Mouse (Mus musculus): ENCODE results near the gene Fam83e.

DNA sequence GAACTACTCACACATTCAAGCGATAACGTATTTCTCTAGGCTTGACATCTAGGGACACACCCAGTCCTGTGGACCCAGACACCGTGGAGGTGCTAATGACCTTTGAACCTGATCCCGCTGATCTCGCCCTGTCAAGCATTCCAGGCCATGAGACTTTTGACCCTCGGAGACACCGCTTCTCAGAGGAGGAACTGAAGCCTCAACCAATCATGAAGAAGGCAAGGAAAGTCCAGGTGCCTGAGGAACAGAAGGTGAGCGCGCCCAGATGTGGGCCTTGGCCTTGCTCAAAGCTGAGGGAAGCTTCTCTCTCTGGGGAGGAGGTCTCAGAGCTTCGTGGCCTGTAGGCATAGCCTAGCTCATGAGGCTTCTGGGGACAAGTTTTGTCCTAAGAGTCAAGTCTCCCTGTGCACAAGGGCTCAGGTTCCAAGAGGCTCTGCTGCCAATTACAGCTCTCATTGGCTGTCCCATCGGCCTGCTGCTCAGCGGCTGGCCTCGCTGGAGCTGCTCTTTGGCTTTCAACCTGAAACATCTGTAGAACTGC lies 12.7 kb upstream of the Fam83e start:
- TF ChIP-seq POLR2A (IDR thresholded peaks at IDR 0.05; ENCODE audit: insufficient read depth, low read length) (no peak), EP300 (IDR thresholded peaks at IDR 0.05; ENCODE audit: insufficient read depth, low read depth, low read length) (no peak), CTCF (IDR thresholded peaks at IDR 0.05; ENCODE audit: low read depth, low read length) (no peak)
